Mouse (Mus musculus) left cerebral cortex, postnatal 14 days (tissue): ENCODE measurements around the gene Zfp598. TPM values are rescaled to one million over a fixed set of nuclear protein-coding genes. Genes with fewer than 3 reads are reported as not detected.
A peak's percentile ranks its signal among the peaks of the same experiment; 100 is the strongest.

Experiments
- DNase-seq, 2 experiments: peaks; one replicate each; pipeline ENCODE4 v3.0.0; 2021 to 2022; ENCODE audit warnings: low spot score in 2 of 2, mixed read lengths in 1 of 2
- intact Hi-C: fragments of 180-260 bp; cut with DNase I; formaldehyde crosslinking; loops from one replicate; pipeline ENCODE4 v1.15.1; 2025
- long read RNA-seq, 2 experiments: library from polyadenylated mRNA; stranded (forward); transcript quantifications; one replicate each; pipeline ENCODE4 v2.0.0; 2021
- total RNA-seq, 2 experiments: library from RNA; stranded (reverse); gene quantifications; 2 replicates each; pipeline ENCODE4 v1.2.3; 2021

Gene Zfp598
- total RNA-seq: 10 to 100 TPM; 37.9 to 39.3 TPM
- long read RNA-seq, experiment 1, transcript Zfp598-202 (12 exons, 3,352 nt): major isoform, 15 of 28 reads
- long read RNA-seq, experiment 1, partial matches to known transcripts: 3 of 28 reads
- long read RNA-seq, experiment 1, other reads (novel, unspliced or antisense): 7 of 28 reads
- long read RNA-seq, experiment 2, transcript Zfp598-202 (12 exons, 3,352 nt): major isoform, 21 of 51 reads
- long read RNA-seq, experiment 2, partial matches to known transcripts: 11 of 51 reads
- long read RNA-seq, experiment 2, other reads (novel, unspliced or antisense): 15 of 51 reads

DNA sequence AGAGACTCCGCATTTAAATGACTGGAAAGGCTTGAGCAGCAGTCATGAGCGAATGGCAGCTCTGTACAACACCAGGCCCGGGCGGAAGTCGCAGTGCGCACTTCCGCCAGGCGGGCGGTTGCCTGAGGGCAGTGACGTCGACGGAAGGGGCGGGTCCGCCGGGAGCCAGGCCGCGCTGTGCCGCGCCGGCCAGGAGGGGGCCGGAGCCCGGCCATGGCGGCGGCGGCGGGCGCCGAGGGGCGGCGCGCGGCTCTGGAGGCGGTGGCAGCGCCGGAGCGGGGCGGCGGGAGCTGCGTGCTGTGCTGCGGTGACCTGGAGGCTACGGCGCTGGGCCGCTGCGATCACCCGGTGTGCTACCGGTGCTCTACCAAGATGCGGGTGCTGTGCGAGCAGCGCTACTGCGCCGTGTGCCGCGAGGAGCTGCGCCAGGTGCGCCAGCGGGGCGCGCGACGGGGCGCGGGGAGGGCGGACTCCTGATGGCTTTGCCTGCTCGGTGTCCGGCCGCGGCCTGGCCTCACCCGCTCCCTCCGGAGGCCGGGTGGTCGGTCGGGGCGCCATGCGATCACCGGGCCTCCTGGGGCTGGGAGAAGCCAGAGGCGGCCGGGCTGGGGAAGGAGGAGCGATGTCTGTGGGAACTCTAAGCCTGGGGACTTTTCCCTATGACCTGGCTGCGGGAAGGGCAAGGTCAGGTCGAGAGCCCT is at the start of gene Zfp598:
TSS of gene Zfp598 (plus strand) at position 143 of the 701 bp plus-strand sequence.
- intact Hi-C loops: loop anchor here (5.0 kb wide), 1 partner anchor 37 kb away; the partner anchor contains the start of genes Nthl1 and Tsc2
- DNase-seq: peak; percentile 93 to 94

DNA sequence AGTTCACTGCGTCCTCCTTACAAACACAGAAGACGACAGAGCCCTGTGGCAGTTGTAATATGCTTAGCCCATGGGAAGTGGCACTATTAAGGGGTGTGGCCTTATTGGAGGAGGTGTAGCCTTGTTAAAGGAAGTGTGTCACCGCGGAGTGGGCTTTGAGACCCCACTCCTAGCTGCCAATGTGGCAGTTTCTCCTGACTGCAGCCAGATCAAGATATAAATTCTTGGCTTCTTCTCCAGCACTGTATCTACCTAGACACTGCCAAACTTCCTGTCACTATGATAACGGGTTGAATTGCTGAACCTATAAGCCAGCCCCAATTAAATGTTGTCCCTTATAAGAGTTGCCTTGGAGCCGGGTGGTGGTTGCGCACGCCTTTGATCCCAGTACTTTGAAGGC is 44.0 kb upstream of the Zfp598 start:
- DNase-seq: no peak
- intact Hi-C loops: no loop called here

DNA sequence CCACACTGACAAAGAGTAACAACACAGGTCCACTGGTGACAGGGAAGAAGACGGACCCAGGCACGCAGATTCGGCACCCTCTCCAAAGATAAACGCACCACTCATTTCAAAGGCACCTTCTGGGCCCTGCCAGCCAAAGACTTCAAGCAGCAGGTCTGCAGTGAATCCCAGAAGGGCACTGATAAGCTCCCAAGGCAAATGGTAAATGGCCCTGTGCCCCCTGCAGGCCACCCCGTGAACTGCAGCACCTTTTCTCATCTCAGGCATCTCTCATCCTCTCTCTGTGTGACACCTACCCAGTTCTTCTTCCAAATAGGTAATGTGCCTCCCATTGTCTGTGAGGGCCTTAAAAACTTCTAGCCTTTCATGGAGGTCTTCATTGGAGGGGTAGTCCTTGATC is 40.8 kb upstream of the Zfp598 start:
- intact Hi-C loops: no loop called here
- DNase-seq: peak; percentile 58 to 76

DNA sequence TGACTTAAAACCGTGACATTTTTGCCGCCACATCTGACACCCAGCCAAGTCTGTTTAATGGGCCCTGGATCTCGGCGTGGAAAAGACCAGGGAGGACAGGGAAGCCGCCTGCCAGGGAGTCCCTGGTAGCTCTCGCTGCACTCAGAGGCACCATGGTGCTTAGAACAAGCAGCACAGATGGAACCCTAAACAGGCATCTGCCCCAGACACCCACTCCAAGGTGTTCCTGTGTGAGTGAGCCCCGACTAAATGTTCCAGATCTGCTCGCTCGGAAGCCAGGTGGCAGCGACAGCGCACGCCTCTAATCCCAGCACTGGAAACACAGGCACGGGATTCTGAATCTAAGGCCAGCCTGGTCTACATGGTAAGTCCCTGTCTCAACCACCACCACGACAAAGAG is 39.4 kb upstream of the Zfp598 start:
- DNase-seq: peak in 1 of 2 experiments; percentile 46
- intact Hi-C loops: loop anchor here (5.0 kb wide), 1 partner anchor 37 kb away; the partner anchor contains the start of gene Zfp598

DNA sequence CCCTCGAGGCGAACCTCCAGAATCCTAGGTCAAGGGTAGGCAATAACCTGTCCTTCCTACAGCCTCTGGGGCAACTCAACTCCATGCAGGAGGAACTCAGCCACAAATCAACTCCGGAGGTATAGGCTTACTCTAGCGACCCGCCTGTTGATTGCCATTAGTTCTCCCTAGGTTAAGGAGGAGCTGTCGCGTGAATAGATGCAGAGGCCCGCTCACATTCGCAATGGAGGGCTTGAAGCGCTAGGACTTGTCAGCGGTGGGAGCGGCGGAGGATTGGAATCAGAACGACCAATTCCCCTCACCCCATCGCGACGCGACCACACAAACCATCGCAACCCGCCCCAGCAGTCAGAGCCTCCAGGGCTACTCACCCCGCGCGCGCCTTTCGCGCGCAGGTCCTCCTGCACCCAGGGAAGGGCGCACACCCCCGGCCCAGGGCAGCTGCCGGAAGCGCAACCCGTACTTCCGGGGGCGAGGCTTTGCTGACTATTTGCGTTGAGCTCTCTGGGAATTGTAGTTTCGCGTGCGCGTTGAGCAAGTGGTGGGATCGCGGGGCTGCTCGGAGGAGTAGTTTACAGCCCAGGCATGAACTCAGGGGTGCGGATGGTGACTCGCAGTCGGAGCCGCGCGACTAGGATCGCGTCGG is 37.2 kb upstream of the Zfp598 start, which contains the start of the genes Tsc2 and Nthl1:
TSS of gene Tsc2 (minus strand) at position 464 of the 646 bp plus-strand sequence.
TSS of gene Nthl1 (plus strand) at position 514 of the 646 bp plus-strand sequence.
- peak; percentile 75 to 83 for DNase-seq
- intact Hi-C loops: loop anchor here (5.0 kb wide), 1 partner anchor 35 kb away; the partner anchor contains the start of gene Zfp598

DNA sequence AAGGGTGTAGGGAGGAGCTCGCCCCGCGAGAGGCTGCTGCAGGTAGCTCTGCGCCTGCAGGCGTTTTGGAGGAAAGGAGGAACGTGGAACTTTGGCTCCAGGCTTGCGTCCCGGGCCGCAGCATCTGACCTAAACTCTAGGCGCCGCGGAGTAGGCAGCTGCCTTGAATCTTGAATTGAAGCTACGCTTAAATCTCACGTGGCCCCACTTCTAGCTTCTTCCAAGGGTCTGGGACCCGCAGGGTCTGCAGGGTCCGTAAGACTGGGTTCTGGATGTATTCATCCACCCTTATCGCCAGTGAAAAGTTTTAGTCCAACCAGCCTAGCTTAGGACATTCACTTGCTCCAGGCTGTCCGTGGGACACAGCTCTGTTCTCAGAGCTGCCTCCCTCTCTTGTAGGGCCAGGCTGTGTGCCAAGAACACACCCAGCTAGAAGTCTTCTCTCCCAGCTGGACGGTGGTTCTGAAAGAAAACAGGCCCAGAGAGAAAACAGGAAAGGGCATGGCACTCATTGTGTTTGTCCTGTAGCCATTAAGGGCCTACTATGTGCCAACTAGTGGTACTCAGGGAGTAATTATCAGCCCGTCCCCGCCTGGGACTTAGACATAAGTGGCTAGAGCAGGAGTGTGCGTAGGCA is 36.6 kb upstream of the Zfp598 start:
- no peak for DNase-seq
- intact Hi-C loops: loop anchor here (5.0 kb wide), 1 partner anchor 34 kb away; the partner anchor contains the start of gene Zfp598

DNA sequence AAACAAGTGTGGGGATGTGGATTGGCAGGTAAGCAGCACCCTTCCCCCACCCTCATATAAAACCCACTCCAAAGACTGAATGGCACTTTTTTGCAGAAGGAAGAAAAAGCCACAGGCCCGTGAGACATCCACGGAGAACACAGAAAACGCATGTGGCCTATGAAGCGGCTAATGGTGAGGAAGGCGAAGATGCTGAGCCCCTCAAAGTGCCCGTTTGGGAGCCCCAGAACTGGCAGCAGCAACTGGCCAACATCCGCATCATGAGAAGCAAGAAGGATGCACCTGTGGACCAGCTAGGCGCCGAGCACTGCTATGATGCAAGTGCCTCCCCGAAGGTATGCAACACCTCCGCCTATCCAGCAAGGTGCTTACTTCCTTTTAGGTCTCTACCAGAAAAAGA is 35.7 kb upstream of the Zfp598 start:
- intact Hi-C loops: loop anchor here (5.0 kb wide), 1 partner anchor 33 kb away; the partner anchor contains the start of gene Zfp598
- no peak for DNase-seq

DNA sequence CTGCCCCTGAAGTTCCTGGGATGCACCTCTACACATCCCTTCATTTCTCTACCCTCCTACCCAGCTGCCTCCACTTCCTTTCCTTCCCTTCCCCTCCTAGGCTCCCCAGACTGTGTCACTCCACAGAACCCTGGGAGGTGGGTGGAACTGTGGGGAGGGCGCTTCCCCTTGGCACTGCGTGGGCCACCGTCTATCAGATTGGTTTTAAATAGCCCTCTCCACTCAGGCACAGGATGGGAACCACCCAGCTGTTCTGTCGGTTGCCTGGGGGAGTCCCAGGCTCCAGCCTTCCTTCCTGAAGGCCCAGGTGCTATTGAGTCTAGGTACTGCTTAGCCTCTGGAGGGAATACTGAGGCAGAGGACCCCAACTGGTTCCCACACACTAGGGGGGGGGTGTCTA is 34.5 kb upstream of the Zfp598 start:
- peak; percentile 37 to 38 for DNase-seq

DNA sequence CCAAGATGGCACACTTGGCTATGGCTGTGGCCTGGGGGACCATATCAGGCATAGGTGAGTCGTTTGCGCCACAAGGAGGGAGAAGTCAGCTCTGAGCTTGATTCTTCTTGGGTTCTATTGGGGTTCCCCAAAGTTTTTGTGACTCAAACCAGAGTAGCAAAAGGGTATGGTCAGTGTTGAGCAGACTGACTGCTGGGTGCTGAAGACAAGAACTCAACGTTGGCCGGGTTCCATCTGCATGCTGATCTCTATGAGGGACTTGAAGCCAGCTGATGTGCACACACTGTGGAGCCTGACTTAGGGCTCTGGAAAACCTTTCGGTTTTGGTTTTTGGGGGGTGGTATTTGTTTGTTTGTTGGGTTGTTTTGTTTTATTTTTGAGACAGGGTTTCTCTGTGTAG is 33.8 kb upstream of the Zfp598 start:
- intact Hi-C loops: no loop called here
- no peak for DNase-seq

More for the DNA sequence above, 34.5 kb upstream of the Zfp598 start:
- intact Hi-C loops: no loop called here

DNA sequence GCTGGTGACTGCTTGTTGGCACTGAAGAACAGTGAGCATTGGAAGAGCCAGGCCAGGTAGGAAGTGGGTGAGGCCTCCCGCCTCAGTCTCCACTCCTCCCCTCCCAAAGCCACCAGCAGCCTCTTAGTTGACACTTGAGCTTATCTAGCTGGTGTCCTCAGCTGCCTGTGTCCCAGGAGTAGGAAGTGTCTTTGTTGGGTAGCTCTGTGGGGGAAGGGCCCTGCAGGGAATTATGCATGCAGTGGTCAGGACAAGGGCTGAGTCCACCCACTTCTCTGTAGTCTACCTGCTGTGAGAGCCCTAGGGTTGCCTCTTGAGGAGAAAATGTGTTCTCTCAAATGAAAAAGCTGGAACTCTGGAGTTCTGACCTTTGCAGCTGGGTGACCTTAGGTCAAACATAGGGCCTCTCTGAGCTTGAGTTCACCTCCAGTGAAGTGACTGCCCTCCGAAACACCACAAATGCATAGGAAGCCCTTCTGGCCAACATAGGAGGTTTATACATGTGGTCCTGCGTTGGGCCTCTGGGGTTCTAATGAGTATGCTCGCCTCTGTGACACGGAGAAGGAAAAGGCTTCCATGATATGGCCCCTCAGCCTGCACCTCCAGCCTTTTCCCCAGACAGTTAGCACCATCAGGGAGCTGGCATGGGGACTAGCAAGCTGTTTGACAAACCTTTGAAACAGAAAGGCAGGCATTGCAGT is 32.6 kb upstream of the Zfp598 start:
- intact Hi-C loops: no loop called here
- DNase-seq: no peak

DNA sequence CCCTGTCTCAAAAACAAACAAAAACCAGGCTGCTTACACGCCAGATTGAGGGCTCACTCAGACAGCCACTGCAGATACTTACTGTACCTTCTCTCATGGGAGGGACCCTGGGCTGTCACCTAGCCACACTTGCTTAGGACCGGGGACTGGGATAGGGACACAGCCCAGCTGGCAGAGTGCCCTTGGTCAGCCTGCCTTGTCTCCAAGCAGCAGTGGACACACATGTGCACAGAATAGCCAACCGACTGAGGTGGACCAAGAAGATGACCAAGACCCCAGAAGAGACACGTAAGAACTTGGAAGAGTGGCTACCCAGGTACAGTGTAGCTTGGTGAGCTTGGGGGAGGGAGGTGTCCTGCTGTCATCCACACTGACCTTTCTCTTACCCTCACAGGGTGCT is 31.3 kb upstream of the Zfp598 start:
- intact Hi-C loops: no loop called here
- DNase-seq: no peak

DNA sequence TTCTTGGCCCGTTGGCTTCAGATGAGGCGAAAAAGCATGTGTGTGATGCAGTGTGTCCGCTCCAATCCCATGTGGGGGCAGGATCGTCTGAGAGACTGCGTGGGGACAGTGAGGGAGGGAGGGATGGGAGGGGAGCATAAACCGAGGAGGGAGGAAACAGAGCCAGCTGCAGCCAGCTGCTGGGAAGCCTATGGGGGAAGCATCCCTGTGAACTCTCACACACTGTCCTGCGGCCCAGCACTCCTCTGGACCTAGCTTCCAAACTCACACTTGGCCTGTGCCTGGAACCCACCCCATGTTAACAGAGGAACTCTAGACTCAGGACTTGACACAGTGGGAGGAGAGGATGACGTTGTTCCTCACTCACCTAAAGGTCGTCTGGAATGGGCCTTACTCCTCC is 30.6 kb upstream of the Zfp598 start:
- intact Hi-C loops: no loop called here
- DNase-seq: no peak

DNA sequence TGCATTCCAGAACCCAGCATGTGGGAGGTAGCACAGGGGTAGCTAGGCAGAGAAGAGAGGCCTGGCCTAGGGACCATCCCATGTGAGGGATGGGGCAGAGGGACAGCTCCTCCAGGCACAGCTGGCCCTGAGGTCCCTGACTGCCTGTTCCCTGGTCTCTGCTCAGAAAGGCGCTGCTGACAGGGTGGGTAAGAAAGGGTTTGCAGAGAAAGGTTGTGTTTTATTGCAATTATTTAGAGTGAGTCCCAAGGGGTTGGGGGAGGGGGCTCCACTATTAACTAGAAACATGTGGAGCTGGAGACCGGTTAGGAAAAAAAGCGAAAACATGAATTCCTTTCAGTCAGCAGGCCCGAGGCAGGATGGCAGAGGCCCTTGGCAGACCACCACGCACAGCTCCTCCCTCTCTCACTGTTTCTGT is 29.9 kb upstream of the Zfp598 start:
- intact Hi-C loops: no loop called here
- no peak for DNase-seq

DNA sequence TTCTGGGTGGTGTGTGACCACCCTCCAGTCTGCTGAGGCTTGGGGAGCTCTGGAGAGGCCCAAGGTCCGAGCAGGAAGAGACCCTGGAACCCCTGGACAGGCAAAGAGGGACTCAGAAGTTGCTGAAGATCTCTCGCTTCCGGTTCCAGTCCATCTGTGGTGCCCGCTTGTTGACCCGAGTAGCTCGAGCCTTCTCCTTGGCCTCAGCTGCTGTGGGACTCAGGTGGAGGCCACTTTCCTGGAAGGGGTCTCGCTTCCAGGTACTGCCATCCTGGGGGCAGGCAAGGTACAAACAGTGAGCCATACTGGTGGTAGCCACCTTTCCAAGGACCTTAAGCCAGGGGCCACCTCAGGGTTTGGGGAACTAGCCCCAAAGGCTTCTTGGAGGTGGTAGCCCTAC is 29.4 kb upstream of the Zfp598 start:
- DNase-seq: no peak
- intact Hi-C loops: no loop called here

DNA sequence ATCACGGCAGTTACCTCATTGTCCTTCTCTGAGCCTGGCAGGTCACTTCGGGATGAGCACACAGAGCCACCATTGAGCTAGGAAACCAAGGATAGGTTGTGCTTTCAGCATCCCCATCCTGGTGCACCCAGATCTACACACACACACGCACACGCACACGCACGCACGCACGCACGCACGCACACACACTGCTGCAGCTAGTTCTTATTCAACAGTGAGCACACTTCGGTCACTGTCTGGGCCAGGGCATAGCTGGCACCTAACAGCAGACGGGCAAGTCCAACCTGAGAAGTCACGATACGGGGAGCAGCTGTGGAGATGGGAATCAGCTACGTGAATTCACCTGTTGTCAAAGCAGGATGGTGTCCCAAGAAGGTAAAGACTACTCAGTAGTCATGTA is 28.9 kb upstream of the Zfp598 start:
- DNase-seq: no peak
- intact Hi-C loops: no loop called here

DNA sequence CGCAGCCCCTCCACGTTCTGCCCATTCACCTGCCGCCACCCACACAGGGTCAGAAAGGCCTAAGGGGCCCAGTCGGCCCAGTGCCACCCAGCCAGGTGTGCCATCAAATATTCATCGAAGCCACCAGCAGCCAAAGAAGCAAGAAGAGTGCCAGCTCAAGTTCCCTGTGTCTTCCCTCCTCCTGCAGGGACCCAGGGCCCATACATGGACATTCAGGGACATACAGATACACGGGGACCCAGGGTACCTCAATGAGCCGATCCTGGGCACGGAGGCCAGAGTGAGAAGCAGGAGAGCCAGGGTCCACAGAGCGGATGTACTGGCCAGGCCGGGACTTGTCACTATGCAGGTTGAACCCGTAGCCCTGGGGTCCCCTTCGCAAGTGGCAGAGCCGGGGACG is 27.5 kb upstream of the Zfp598 start:
- no peak for DNase-seq
- intact Hi-C loops: no loop called here

DNA sequence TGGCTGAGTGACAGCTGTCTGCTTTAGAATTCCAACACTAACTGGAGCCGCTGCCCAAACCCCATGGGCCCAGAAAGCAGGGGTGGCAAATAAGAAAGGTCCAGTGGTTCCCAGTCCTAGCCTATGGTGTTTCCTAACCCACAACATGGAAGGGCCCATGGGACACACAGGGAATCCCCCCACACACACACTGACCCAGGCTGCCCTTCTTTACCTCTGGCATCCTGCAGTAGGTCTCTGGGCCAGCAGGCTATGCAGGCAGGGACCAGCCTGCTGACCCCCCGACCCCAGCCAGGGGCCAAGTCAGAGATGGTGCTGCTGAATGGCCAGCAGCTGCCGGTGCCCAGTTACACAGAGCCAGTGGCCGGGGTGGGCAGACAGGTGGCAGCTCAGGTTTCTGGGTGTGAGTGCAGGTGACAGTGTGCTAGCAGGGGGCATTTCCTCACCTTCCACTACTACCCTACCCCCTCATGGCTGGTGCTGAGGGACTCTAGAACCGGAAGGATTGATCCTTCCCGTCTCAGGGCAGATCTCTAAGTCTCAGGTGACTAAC is 26.6 kb upstream of the Zfp598 start:
- DNase-seq: no peak
- intact Hi-C loops: no loop called here

DNA sequence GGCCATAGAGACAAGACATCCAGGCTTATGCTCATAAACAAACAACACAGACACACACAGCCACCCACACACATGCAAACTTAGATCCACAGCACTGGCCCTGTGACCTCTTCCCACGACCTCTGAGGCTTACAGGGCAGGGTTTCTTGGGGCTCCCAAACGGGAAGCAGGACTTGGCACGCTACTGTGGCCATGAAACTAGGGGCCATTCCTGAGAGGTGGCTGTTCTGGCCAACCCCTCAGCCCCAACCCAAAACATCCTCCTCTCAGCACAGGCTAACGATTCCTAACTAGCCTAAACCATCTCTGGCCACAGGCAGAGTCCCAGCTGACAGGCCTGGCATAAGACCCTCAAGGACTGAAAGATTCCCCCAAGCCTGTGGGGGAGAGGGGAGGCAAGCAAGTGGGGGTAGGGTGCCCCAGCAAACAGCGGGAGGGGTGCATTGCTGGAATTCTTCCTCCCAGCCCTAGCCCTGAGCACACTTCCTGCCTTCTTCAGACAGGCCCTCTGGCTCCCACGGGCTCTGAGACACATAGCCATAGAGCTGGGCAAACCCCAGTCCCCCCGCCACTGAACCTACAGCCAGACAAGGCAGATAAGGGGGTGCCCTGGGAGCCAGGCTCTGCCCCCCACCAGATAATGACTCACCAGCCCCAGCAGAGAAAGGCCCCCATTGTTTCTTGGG is 25.3 kb upstream of the Zfp598 start:
- DNase-seq: no peak
- intact Hi-C loops: no loop called here
